Mouse (Mus musculus) frontal cortex, postnatal 36 days (tissue): ENCODE data around the gene Csk.

Experiments used
- DNase-seq, 2 experiments: peaks; one replicate each; pipeline ENCODE4 v3.0.0; 2022; ENCODE audit warnings: low spot score in 2 of 2

Gene Csk

DNA sequence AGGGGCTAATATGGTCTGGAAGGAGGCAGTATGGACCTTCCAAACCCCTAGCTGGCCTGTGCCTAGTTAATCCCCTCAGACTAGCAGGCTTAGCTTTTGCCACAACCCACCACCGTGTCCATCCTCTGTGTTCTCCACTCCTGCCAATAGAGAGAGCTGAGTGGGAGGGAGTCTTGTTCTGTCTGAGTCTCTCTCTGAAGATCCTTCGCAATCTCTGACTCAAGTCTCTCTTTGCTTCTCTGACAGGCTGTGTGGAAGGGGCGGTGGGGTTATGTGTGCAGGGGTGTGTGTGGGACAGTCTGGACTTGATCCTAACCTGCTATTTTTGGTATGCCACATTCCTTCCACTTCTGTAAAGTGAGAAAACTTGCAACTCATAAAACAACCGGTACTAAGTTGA is 48.6 kb downstream of the Csk start:
- DNase-seq: no peak

DNA sequence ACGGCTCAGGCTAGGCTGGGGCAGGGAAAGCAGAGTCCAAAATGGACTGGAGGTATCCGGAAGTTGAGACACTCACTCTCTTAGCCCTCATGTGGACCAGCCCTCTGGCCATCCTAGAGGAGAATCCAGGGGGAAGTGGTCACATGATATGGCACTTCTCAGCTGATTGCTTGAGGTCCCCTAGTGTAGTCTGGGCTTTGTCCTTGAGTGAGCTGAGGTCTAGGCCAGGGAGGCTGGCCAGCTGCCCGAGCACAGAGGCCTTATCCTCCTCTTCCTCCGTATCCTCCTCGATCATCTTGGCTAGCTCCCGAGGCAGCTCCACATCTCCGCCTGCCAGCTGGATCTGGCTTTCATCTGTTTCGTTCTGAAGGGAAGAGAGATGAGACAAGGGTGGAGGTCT is 51.3 kb downstream of the Csk start:
- DNase-seq: no peak

DNA sequence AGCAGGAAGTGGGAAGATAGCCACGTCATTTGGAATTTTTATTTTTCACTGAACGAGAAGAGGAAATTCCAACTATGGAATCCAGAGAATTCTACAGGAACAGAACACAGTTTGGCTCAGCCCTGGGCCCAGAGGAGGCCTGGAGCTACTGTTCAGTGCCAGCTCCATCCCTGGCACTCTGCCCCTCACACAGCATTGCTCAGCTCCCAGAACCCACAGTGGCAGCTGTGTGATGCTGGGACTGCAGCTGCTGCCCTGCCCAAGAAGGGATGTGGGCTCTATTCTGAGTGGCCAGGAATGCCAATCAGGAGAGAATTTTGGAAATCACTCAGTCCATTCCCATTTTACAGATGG is 52.1 kb downstream of the Csk start:
- DNase-seq: peak; percentile 60 to 61

GRCm38 (mm10) chr9:57600620-57601352 is 52.6 kb downstream of the Csk start:
- DNase-seq: no peak

- no peak for DNase-seq
These were observed 54.4 kb downstream of the Csk start for GRCm38 (mm10) chr9:57598851-57599563.

- no peak for DNase-seq
These were observed 55.5 kb downstream of the Csk start for GRCm38 (mm10) chr9:57597929-57598382.

GRCm38 (mm10) chr9:57597265-57597664 is 56.2 kb downstream of the Csk start:
- no peak for DNase-seq

- no peak for DNase-seq
These were observed 59.3 kb downstream of the Csk start for GRCm38 (mm10) chr9:57594174-57594509.

GRCm38 (mm10) chr9:57593454-57594173 is 59.8 kb downstream of the Csk start:
- peak in 1 of 2 experiments; percentile 33 for DNase-seq

GRCm38 (mm10) chr9:57590726-57591125 is 62.7 kb downstream of the Csk start:
- DNase-seq: peak in 1 of 2 experiments; percentile 47

DNA sequence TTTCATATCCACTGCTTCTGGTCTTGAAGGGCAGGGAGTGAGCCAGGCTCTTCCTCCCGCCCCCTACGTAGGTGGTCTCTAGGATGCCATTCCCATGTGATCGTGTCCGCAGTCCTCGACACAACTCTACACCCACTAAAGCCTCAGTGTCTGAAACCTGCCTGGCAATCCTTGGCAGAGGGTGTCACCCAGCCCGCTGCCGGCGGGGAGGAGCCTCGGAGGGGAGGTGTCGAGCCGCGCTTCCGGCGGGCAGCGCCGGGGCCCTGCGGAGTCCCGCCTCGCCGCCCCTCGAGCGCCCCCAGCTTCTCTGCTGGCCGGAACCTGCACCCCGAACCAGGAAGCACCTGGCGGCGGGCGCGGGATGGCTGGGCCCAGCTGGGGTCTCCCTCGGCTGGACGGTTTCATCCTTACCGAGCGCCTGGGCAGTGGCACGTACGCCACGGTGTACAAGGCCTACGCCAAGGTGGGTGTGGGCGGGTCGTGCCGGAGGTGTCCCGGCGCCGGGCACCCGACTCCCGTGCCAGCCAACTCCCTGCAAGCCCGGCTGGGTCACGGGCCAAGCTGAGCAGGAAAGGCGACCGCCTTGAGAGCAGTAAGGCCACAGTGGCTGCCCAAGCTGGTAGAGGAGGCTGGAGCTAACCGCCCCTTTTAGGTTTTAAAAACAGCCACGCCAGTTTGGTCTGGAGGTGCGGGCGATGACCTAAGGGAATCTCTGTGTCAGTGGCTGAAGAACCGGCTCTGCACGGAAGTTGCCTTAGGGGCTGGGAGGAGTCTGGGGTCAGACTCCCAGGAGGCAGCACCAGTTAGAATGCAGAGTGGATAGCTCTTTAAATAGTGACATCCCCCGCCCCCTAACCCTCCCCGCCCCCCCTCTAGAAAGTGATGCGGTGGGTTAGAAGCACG is 64.0 kb downstream of the Csk start, which contains the start of gene Ulk3:
Gene Ulk3, plus strand, starts transcription at position 229 of the 903 bp plus-strand sequence.
- DNase-seq: peak; percentile 75 to 77

- no peak for DNase-seq
These were observed 68.4 kb downstream of the Csk start for GRCm38 (mm10) chr9:57584991-57585390.

DNA sequence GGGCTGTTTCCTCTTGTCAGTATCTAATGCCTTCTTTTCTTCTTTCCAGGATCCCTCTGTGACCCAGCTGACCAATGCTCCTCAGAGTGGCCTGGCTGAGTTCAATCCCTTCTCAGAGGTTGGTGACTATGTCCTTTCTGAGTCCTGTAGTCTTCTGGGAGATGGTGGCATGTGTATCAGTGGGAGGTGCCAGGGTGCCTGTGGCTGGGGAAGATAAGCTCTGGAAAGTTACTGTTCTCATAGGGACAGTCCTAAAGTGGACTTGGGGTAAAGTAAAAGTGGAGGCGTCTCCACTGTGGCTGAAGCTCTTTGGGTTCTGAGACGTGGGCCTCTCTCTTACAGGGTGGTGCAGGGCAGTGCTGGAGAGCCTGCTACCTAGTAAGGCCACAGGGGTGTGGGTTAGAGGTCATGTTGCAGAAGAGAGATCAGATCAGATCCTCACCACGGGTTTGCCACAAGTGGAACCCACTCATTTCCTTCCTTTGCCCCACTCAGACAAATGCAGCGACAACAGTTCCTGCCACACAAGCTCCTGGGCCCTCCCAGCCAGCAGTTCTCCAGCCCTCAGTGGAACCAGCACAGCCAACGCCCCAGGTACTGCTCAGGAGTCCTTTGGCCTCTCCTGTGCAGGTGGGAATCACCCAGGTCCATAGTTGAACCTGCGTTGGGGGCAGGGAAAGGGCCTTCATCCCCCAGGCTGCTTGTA is 76.1 kb downstream of the Csk start:
- DNase-seq: no peak
